Comparison of ENCODE assay signal across 23 mouse cellular contexts in genomic region chr1:172540283-172540820, GRCm38 (mm10). TPM values are rescaled to one million over a fixed set of nuclear protein-coding genes. Genes with fewer than 3 reads are reported as not detected.
DNase-seq lines count a peak whose midpoint lies in the region; ATAC-seq lines count a peak whose summit lies in the region.
"Had no signal": no experiment of that assay in that cellular context is flagged by ENCODE, and none has a peak within 500 bp of the region (broad histone marks: within the 10 kb centered on the region; RNA-seq: fewer than 3 reads in every experiment).

No protein-coding gene starts in this region.

- H3K4me2 ChIP-seq in embryonic facial prominence, embryonic 14.5 days (ENCODE audit: low read depth, low read length), result no peak overlapping the region
- no peak overlapping the region for H3K4me2 ChIP-seq in forebrain, embryonic 11.5 days (ENCODE audit: low read depth, low read length, severe bottlenecking)
- no peak overlapping the region for H3K4me2 ChIP-seq in hindbrain, embryonic 14.5 days (replicated peaks)
- H3K4me2 ChIP-seq in midbrain, embryonic 13.5 days (replicated peaks), result no peak overlapping the region
- H3K4me2 ChIP-seq: heart, embryonic 13.5 days; liver, embryonic 12.5 days; neural tube, embryonic 12.5 days; stomach, embryonic 15.5 days had no signal

- H3K9ac ChIP-seq in embryonic facial prominence, embryonic 14.5 days (ENCODE audit: low read depth, low read length), result no peak overlapping the region
- peak overlapping the region; percentile 32 for H3K9ac ChIP-seq in forebrain, embryonic 11.5 days (ENCODE audit: low read length)
- no peak overlapping the region for H3K9ac ChIP-seq in hindbrain, embryonic 14.5 days
- no peak overlapping the region for H3K9ac ChIP-seq in midbrain, embryonic 13.5 days (replicated peaks)
- H3K9ac ChIP-seq: heart, embryonic 13.5 days; liver, embryonic 12.5 days; neural tube, embryonic 12.5 days; stomach, embryonic 15.5 days had no signal

- 0 out of 2 replicates have a peak, but pooled peaks have one; percentile 14 for ATAC-seq in embryonic facial prominence, embryonic 14.5 days (ENCODE audit: low read depth)
- no peak for ATAC-seq in forebrain, embryonic 11.5 days (replicated peaks; ENCODE audit: low FRiP score)
- ATAC-seq in hindbrain, embryonic 14.5 days (ENCODE audit: low FRiP score), result no peak
- 0 out of 2 replicates have a peak, but pooled peaks have one; percentile 25 for ATAC-seq in midbrain, embryonic 13.5 days
- ATAC-seq: liver, embryonic 12.5 days had no signal

- H3K9me3 ChIP-seq in embryonic facial prominence, embryonic 14.5 days (ENCODE audit: control insufficient read depth, low read length), result no peaks in the 10 kb centered on the region
- no peaks in the 10 kb centered on the region for H3K9me3 ChIP-seq in embryonic facial prominence, embryonic 10.5 days
- no peaks in the 10 kb centered on the region for H3K9me3 ChIP-seq in forebrain, embryonic 11.5 days (ENCODE audit: control insufficient read depth, low read length)
- no peaks in the 10 kb centered on the region for H3K9me3 ChIP-seq in hindbrain, embryonic 14.5 days (ENCODE audit: control insufficient read depth, low read length)
- no peaks in the 10 kb centered on the region for H3K9me3 ChIP-seq in midbrain, embryonic 13.5 days
- H3K9me3 ChIP-seq: heart, embryonic 13.5 days; liver, embryonic 12.5 days; neural tube, embryonic 12.5 days; stomach, embryonic 15.5 days had no signal

- no peak overlapping the region for H3K27ac ChIP-seq in embryonic facial prominence, embryonic 14.5 days (replicated peaks; ENCODE audit: low read depth, low read length)
- no peak overlapping the region for H3K27ac ChIP-seq in embryonic facial prominence, embryonic 10.5 days (replicated peaks)
- H3K27ac ChIP-seq in forebrain, embryonic 11.5 days (ENCODE audit: low read depth, low read length), result no peak overlapping the region
- H3K27ac ChIP-seq in hindbrain, embryonic 14.5 days, result peak overlapping the region; percentile 64
- H3K27ac ChIP-seq in midbrain, embryonic 13.5 days, result peak overlapping the region; percentile 48; the same call in 1 of the 2 replicates
- H3K27ac ChIP-seq: heart, embryonic 13.5 days; liver, embryonic 12.5 days; neural tube, embryonic 12.5 days; stomach, embryonic 15.5 days had no signal

- DNase-seq in embryonic facial prominence, embryonic 14.5 days (ENCODE audit: low spot score), result no peak
- no peak for DNase-seq in embryonic facial prominence, embryonic 10.5 days (ENCODE audit: low spot score)
- DNase-seq in forebrain, embryonic 11.5 days (ENCODE audit: low spot score), result no peak
- no peak for DNase-seq in hindbrain, embryonic 14.5 days (ENCODE audit: low spot score)
- no peak for DNase-seq in adrenal gland, postnatal 25 days
- DNase-seq in cerebellum, adult 9-11 months, result no peak
- no peak for DNase-seq in right cerebral cortex, adult 18-20 months
- DNase-seq: adrenal gland, adult 2 months; gastrocnemius, postnatal 10 days; heart, adult 18-20 months; kidney, postnatal 36 days; lung, adult 2 months; lung, postnatal 4 days; right cerebral cortex, postnatal 25 days; thymus, adult 18-20 months had no signal

- 0 out of 2 replicates have a peak, but pooled peaks cover 4% of the 10 kb centered on the region for H3K4me1 ChIP-seq in embryonic facial prominence, embryonic 14.5 days (ENCODE audit: control insufficient read depth, insufficient read depth, low read length)
- peaks cover 11% of the 10 kb centered on the region for H3K4me1 ChIP-seq in embryonic facial prominence, embryonic 10.5 days
- peaks cover 1% of the 10 kb centered on the region; the same call in 1 of the 2 replicates for H3K4me1 ChIP-seq in forebrain, embryonic 11.5 days (replicated peaks; ENCODE audit: control insufficient read depth, insufficient read depth, low read length)
- peaks cover 10% of the 10 kb centered on the region for H3K4me1 ChIP-seq in hindbrain, embryonic 14.5 days (replicated peaks; ENCODE audit: control insufficient read depth, insufficient read depth, low read length)
- peaks cover 12% of the 10 kb centered on the region for H3K4me1 ChIP-seq in midbrain, embryonic 13.5 days (replicated peaks)
- H3K4me1 ChIP-seq: liver, embryonic 12.5 days; stomach, embryonic 15.5 days had no signal

- 46% methylated on average over 11 of the region's 11 CpGs for WGBS in embryonic facial prominence, embryonic 14.5 days
- 40% methylated on average over 11 of the region's 11 CpGs for WGBS in embryonic facial prominence, embryonic 10.5 days
- WGBS in forebrain, embryonic 11.5 days, result 46% methylated on average over 11 of the region's 11 CpGs
- 44% methylated on average over 11 of the region's 11 CpGs for WGBS in hindbrain, embryonic 14.5 days
- WGBS in midbrain, embryonic 13.5 days, result 40% methylated on average over 11 of the region's 11 CpGs

- H3K36me3 ChIP-seq in embryonic facial prominence, embryonic 14.5 days (ENCODE audit: control insufficient read depth, insufficient read depth, low read length), result no peaks in the 10 kb centered on the region
- no peaks in the 10 kb centered on the region for H3K36me3 ChIP-seq in embryonic facial prominence, embryonic 10.5 days (replicated peaks)
- H3K36me3 ChIP-seq in forebrain, embryonic 11.5 days (ENCODE audit: control insufficient read depth, insufficient read depth, low read length), result no peaks in the 10 kb centered on the region
- no peaks in the 10 kb centered on the region for H3K36me3 ChIP-seq in hindbrain, embryonic 14.5 days (replicated peaks; ENCODE audit: control insufficient read depth, insufficient read depth)
- no peaks in the 10 kb centered on the region for H3K36me3 ChIP-seq in midbrain, embryonic 13.5 days
- H3K36me3 ChIP-seq: heart, embryonic 13.5 days; liver, embryonic 12.5 days; neural tube, embryonic 12.5 days; stomach, embryonic 15.5 days had no signal

- no peak overlapping the region for H3K4me3 ChIP-seq in embryonic facial prominence, embryonic 14.5 days (ENCODE audit: low read depth, low read length)
- H3K4me3 ChIP-seq in embryonic facial prominence, embryonic 10.5 days, result no peak overlapping the region
- H3K4me3 ChIP-seq in forebrain, embryonic 11.5 days (ENCODE audit: low read depth, low read length), result no peak overlapping the region
- no peak overlapping the region for H3K4me3 ChIP-seq in hindbrain, embryonic 14.5 days (replicated peaks; ENCODE audit: low read length)
- H3K4me3 ChIP-seq in midbrain, embryonic 13.5 days (replicated peaks), result no peak overlapping the region
- H3K4me3 ChIP-seq: heart, embryonic 13.5 days; liver, embryonic 12.5 days; neural tube, embryonic 12.5 days; stomach, embryonic 15.5 days had no signal

- H3K27me3 ChIP-seq in embryonic facial prominence, embryonic 14.5 days (replicated peaks; ENCODE audit: control insufficient read depth, insufficient read depth, low read length), result no peaks in the 10 kb centered on the region
- H3K27me3 ChIP-seq in embryonic facial prominence, embryonic 10.5 days (replicated peaks; ENCODE audit: low read depth, poor library complexity, severe bottlenecking), result peaks cover 12% of the 10 kb centered on the region
- H3K27me3 ChIP-seq in forebrain, embryonic 11.5 days (ENCODE audit: control insufficient read depth, insufficient read depth, low read length), result no peaks in the 10 kb centered on the region
- no peaks in the 10 kb centered on the region for H3K27me3 ChIP-seq in hindbrain, embryonic 14.5 days (ENCODE audit: control insufficient read depth, insufficient read depth, low read length)
- H3K27me3 ChIP-seq in midbrain, embryonic 13.5 days, result no peaks in the 10 kb centered on the region
- H3K27me3 ChIP-seq: neural tube, embryonic 12.5 days; stomach, embryonic 15.5 days had no signal

RNA-seq across cellular contexts. Expression of gene Vsig8, which starts 15.4 kb away (rescaled TPM):
- 0.45 and 1.6 TPM in 2 replicates for polyA plus RNA-seq in embryonic facial prominence, embryonic 14.5 days (2014; fragmentation: Nextera tagmentation; extraction: Ambion mirVana)
- polyA plus RNA-seq in embryonic facial prominence, embryonic 10.5 days (2016; fragmentation: Nextera tagmentation; extraction: Ambion mirVana), result 0.12 TPM in 1 of 2 replicates, not detected in the other
- polyA plus RNA-seq in forebrain, embryonic 11.5 days (2014; fragmentation: Nextera tagmentation; extraction: Ambion mirVana), result 0.17 TPM in 1 of 2 replicates, not detected in the other
- 0.75 and 0.90 TPM in 2 replicates for polyA plus RNA-seq in hindbrain, embryonic 14.5 days (2014; fragmentation: Nextera tagmentation; extraction: Ambion mirVana)
- polyA plus RNA-seq in midbrain, embryonic 13.5 days (2015; fragmentation: Nextera tagmentation; extraction: Ambion mirVana), result 0.20 TPM in 1 of 2 replicates, not detected in the other
- 0.33 TPM in 1 of 2 replicates, not detected in the other for total RNA-seq in adrenal gland, postnatal 25 days (2021)
- total RNA-seq: gastrocnemius, postnatal 10 days; heart, adult 18-20 months; heart, postnatal 25 days had no signal
- polyA plus RNA-seq: limb, embryonic 11.5 days; liver, embryonic 12.5 days had no signal

RNA-seq across cellular contexts. Expression of gene Cfap45, which starts 19.8 kb away (rescaled TPM):
- 6.5 and 8.9 TPM in 2 replicates for polyA plus RNA-seq in embryonic facial prominence, embryonic 14.5 days (2014; fragmentation: Nextera tagmentation; extraction: Ambion mirVana)
- polyA plus RNA-seq in embryonic facial prominence, embryonic 10.5 days (2016; fragmentation: Nextera tagmentation; extraction: Ambion mirVana), result 1.3 TPM in 2 replicates
- polyA plus RNA-seq in forebrain, embryonic 11.5 days (2014; fragmentation: Nextera tagmentation; extraction: Ambion mirVana), result 1.2 and 1.3 TPM in 2 replicates
- 3.7 and 5.5 TPM in 2 replicates for polyA plus RNA-seq in hindbrain, embryonic 14.5 days (2014; fragmentation: Nextera tagmentation; extraction: Ambion mirVana)
- 1.9 and 2.0 TPM in 2 replicates for polyA plus RNA-seq in midbrain, embryonic 13.5 days (2015; fragmentation: Nextera tagmentation; extraction: Ambion mirVana)
- 1.3 TPM in 1 of 2 replicates, not detected in the other for total RNA-seq in adrenal gland, postnatal 25 days (2021)

RNA-seq across cellular contexts. Expression of gene Tagln2, which starts 40.5 kb away (rescaled TPM):
- 192 and 231 TPM in 2 replicates for polyA plus RNA-seq in embryonic facial prominence, embryonic 14.5 days (2014; fragmentation: Nextera tagmentation; extraction: Ambion mirVana)
- polyA plus RNA-seq in embryonic facial prominence, embryonic 10.5 days (2016; fragmentation: Nextera tagmentation; extraction: Ambion mirVana), result 75.1 and 82.5 TPM in 2 replicates
- 38.5 and 38.6 TPM in 2 replicates for polyA plus RNA-seq in forebrain, embryonic 11.5 days (2014; fragmentation: Nextera tagmentation; extraction: Ambion mirVana)
- 53.0 and 62.6 TPM in 2 replicates for polyA plus RNA-seq in hindbrain, embryonic 14.5 days (2014; fragmentation: Nextera tagmentation; extraction: Ambion mirVana)
- polyA plus RNA-seq in midbrain, embryonic 13.5 days (2015; fragmentation: Nextera tagmentation; extraction: Ambion mirVana), result 44.0 and 49.9 TPM in 2 replicates
- total RNA-seq in adrenal gland, postnatal 25 days (2021), result 80.7 and 88.8 TPM in 2 replicates

RNA-seq across cellular contexts. Expression of gene Slamf8, which starts 50.0 kb away (rescaled TPM):
- polyA plus RNA-seq in embryonic facial prominence, embryonic 14.5 days (2014; fragmentation: Nextera tagmentation; extraction: Ambion mirVana), result 0.17 TPM in 1 of 2 replicates, not detected in the other
- polyA plus RNA-seq in embryonic facial prominence, embryonic 10.5 days (2016; fragmentation: Nextera tagmentation; extraction: Ambion mirVana), result not detected in 2 replicates
- not detected in 2 replicates for polyA plus RNA-seq in forebrain, embryonic 11.5 days (2014; fragmentation: Nextera tagmentation; extraction: Ambion mirVana)
- polyA plus RNA-seq in hindbrain, embryonic 14.5 days (2014; fragmentation: Nextera tagmentation; extraction: Ambion mirVana), result not detected in 2 replicates
- not detected in 2 replicates for polyA plus RNA-seq in midbrain, embryonic 13.5 days (2015; fragmentation: Nextera tagmentation; extraction: Ambion mirVana)
- total RNA-seq in adrenal gland, postnatal 25 days (2021), result 0.24 TPM in 1 of 2 replicates, not detected in the other
- total RNA-seq: gastrocnemius, postnatal 10 days; left cerebral cortex, adult 18-20 months had no signal
- polyA plus RNA-seq: heart, embryonic 13.5 days; liver, embryonic 12.5 days; neural tube, embryonic 12.5 days had no signal

RNA-seq across cellular contexts. Expression of gene Igsf9, which starts 58.8 kb away (rescaled TPM):
- 21.4 and 26.3 TPM in 2 replicates for polyA plus RNA-seq in embryonic facial prominence, embryonic 14.5 days (2014; fragmentation: Nextera tagmentation; extraction: Ambion mirVana)
- polyA plus RNA-seq in embryonic facial prominence, embryonic 10.5 days (2016; fragmentation: Nextera tagmentation; extraction: Ambion mirVana), result 92.8 and 95.9 TPM in 2 replicates
- polyA plus RNA-seq in forebrain, embryonic 11.5 days (2014; fragmentation: Nextera tagmentation; extraction: Ambion mirVana), result 83.2 and 94.4 TPM in 2 replicates
- polyA plus RNA-seq in hindbrain, embryonic 14.5 days (2014; fragmentation: Nextera tagmentation; extraction: Ambion mirVana), result 27.6 and 28.5 TPM in 2 replicates
- 89.0 and 94.9 TPM in 2 replicates for polyA plus RNA-seq in midbrain, embryonic 13.5 days (2015; fragmentation: Nextera tagmentation; extraction: Ambion mirVana)
- total RNA-seq in adrenal gland, postnatal 25 days (2021), result 2.9 and 3.6 TPM in 2 replicates

Comparison
In these comparisons a context has a peak if more than half of its experiments do, and no peak if none do; other contexts are left out.
1. ATAC-seq: peak in embryonic facial prominence, embryonic 14.5 days (single experiment) and midbrain, embryonic 13.5 days (single experiment); none in forebrain, embryonic 11.5 days (single experiment) and hindbrain, embryonic 14.5 days (single experiment).
2. H3K27ac ChIP-seq: peak in hindbrain, embryonic 14.5 days (single experiment) and midbrain, embryonic 13.5 days (single experiment); none in embryonic facial prominence, embryonic 14.5 days (single experiment), embryonic facial prominence, embryonic 10.5 days (single experiment) and forebrain, embryonic 11.5 days (single experiment).